Mouse (Mus musculus) cerebellum, adult 2 months (tissue): ENCODE data around the gene Per1.

Experiments
- CTCF ChIP-seq: fragments of 200-500 bp; IDR thresholded peaks from 2 replicates; pipeline ENCODE4 v1.5.1; 2011; ENCODE audit warnings: low read depth, mild to moderate bottlenecking, control low read depth, low read length, moderate library complexity, borderline replicate concordance; ENCODE audit not compliant: insufficient read depth
- POLR2A ChIP-seq: fragments of 200-500 bp; IDR thresholded peaks from 2 replicates; pipeline ENCODE4 v1.6.1; 2011; ENCODE audit warnings: low read length, control low read depth, borderline replicate concordance; ENCODE audit not compliant: insufficient read depth

- TF ChIP-seq CTCF: no peak
- no peak for TF ChIP-seq POLR2A
Observed at GRCm38 (mm10) chr11:69091566-69092385, 3.2 kb upstream of the Per1 start.
